Mouse (Mus musculus): ENCODE results near the gene Grm4. TPM values are rescaled to one million over a fixed set of nuclear protein-coding genes. Genes with fewer than 3 reads are reported as not detected.
A peak's percentile ranks its signal among the peaks of the same experiment; 100 is the strongest.

Gene Grm4
- total and polyA plus RNA-seq, 2 experiments from 2014 or later = 10.1 to 34.3 TPM

GRCm38 (mm10) chr17:27556315-27557011 lies 35.3 kb upstream of the Grm4 start, which contains the start of gene Hmga1:
Gene Hmga1, plus strand, starts transcription at chr17:27556497.
- DNase-seq (ENCODE audit: low spot score) (peak; percentile 95), ATAC-seq (peak; percentile 75)
- Histone ChIP-seq H3K27me3 (ENCODE audit: insufficient read depth, low read length) (no peaks in the 10 kb centered on the region), H3K27ac (peak within 1 kb of the TSS; percentile 92), H3K4me1 (ENCODE audit: insufficient read depth, low read length) (peaks cover 15% of the 10 kb centered on the region), H3K9me3 (ENCODE audit: low read length) (no peaks in the 10 kb centered on the region), H3K36me3 (ENCODE audit: insufficient read depth, low read length) (no peaks in the 10 kb centered on the region), H3K4me3 (ENCODE audit: low read length) (peak within 1 kb of the TSS; percentile 89), H3K9ac (replicated peaks; ENCODE audit: low read length) (peak within 1 kb of the TSS; percentile 95), H3K4me2 (ENCODE audit: low read depth, low read length) (peak within 1 kb of the TSS; percentile 88)
- TF ChIP-seq CTCF (IDR thresholded peaks at IDR 0.05; ENCODE audit: low read depth) = no peak
- under 1% methylated on average over 55 of the region's 79 CpGs for WGBS

GRCm38 (mm10) chr17:27555512-27556172 lies 34.4 kb upstream of the Grm4 start:
- no peak for TF ChIP-seq CTCF (IDR thresholded peaks at IDR 0.05; ENCODE audit: low read depth)
- Histone ChIP-seq H3K4me1 (ENCODE audit: insufficient read depth, low read length) (peaks cover 15% of the 10 kb centered on the region), H3K4me2 (ENCODE audit: low read depth, low read length) (peak overlapping the region; percentile 88), H3K4me3 (ENCODE audit: low read length) (peak overlapping the region; percentile 89), H3K27me3 (ENCODE audit: insufficient read depth, low read length) (no peaks in the 10 kb centered on the region), H3K9me3 (ENCODE audit: low read length) (no peaks in the 10 kb centered on the region), H3K27ac (peak overlapping the region; percentile 92; the same call in 1 of the 2 replicates), H3K9ac (replicated peaks; ENCODE audit: low read length) (peak overlapping the region; percentile 19; the same call in 1 of the 2 replicates), H3K36me3 (ENCODE audit: insufficient read depth, low read length) (no peaks in the 10 kb centered on the region)
- DNase-seq (ENCODE audit: low spot score) (peak; percentile 61), ATAC-seq (no peak)
- WGBS = under 1% methylated on average over 48 of the region's 55 CpGs

- no peak for DNase-seq (ENCODE audit: low spot score)
- 2% methylated on average over 29 of the region's 39 CpGs for WGBS
- H3K9ac ChIP-seq (replicated peaks; ENCODE audit: low read length) = peak overlapping the region; percentile 19; the same call in 1 of the 2 replicates
Measured at GRCm38 (mm10) chr17:27555075-27555511, 33.9 kb upstream of the Grm4 start.

GRCm38 (mm10) chr17:27554062-27554960 lies 33.1 kb upstream of the Grm4 start:
- H3K4me1 ChIP-seq (ENCODE audit: insufficient read depth, low read length) = peaks cover 18% of the 10 kb centered on the region
- H3K9ac ChIP-seq (replicated peaks; ENCODE audit: low read length) = no peak overlapping the region
- TF ChIP-seq CTCF (IDR thresholded peaks at IDR 0.05; ENCODE audit: low read depth) = no peak
- no peak for DNase-seq (ENCODE audit: low spot score)
- H3K27me3 ChIP-seq (ENCODE audit: insufficient read depth, low read length) = no peaks in the 10 kb centered on the region
- H3K4me3 ChIP-seq (ENCODE audit: low read length) = no peak overlapping the region
- no peak overlapping the region for H3K27ac ChIP-seq
- H3K4me2 ChIP-seq (ENCODE audit: low read depth, low read length) = no peak overlapping the region; the same call in 1 of the 2 replicates
- H3K36me3 ChIP-seq (ENCODE audit: insufficient read depth, low read length) = no peaks in the 10 kb centered on the region
- 56% methylated on average over 20 of the region's 20 CpGs for WGBS
- H3K9me3 ChIP-seq (ENCODE audit: low read length) = no peaks in the 10 kb centered on the region
- ATAC-seq = no peak

More at GRCm38 (mm10) chr17:27555075-27555511, 33.9 kb upstream of the Grm4 start:
- H3K4me3 ChIP-seq (ENCODE audit: low read length) = peak overlapping the region; percentile 89
- no peak overlapping the region for H3K27ac ChIP-seq
- H3K4me2 ChIP-seq (ENCODE audit: low read depth, low read length) = peak overlapping the region; percentile 88
- no peak for ATAC-seq
- H3K9me3 ChIP-seq (ENCODE audit: low read length) = no peaks in the 10 kb centered on the region
- H3K4me1 ChIP-seq (ENCODE audit: insufficient read depth, low read length) = peaks cover 15% of the 10 kb centered on the region
- H3K36me3 ChIP-seq (ENCODE audit: insufficient read depth, low read length) = no peaks in the 10 kb centered on the region
- no peaks in the 10 kb centered on the region for H3K27me3 ChIP-seq (ENCODE audit: insufficient read depth, low read length)
- TF ChIP-seq CTCF (IDR thresholded peaks at IDR 0.05; ENCODE audit: low read depth) = no peak

GRCm38 (mm10) chr17:27552215-27553201 lies 31.3 kb upstream of the Grm4 start:
- 62% methylated on average over 23 of the region's 23 CpGs for WGBS

More at GRCm38 (mm10) chr17:27552215-27553201, 31.3 kb upstream of the Grm4 start:
- TF ChIP-seq CTCF (IDR thresholded peaks at IDR 0.05; ENCODE audit: low read depth) = no peak
- H3K4me1 ChIP-seq (ENCODE audit: insufficient read depth, low read length) = peaks cover 9% of the 10 kb centered on the region; the same call in 1 of the 2 replicates
- H3K27ac ChIP-seq = no peak overlapping the region
- DNase-seq (ENCODE audit: low spot score) (no peak), ATAC-seq (no peak)
- no peaks in the 10 kb centered on the region for H3K36me3 ChIP-seq (ENCODE audit: insufficient read depth, low read length)
- H3K27me3 ChIP-seq (ENCODE audit: insufficient read depth, low read length) = no peaks in the 10 kb centered on the region
- no peak overlapping the region for H3K4me3 ChIP-seq (ENCODE audit: low read length)
- H3K4me2 ChIP-seq (ENCODE audit: low read depth, low read length) = no peak overlapping the region
- H3K9me3 ChIP-seq (ENCODE audit: low read length) = no peaks in the 10 kb centered on the region
- no peak overlapping the region for H3K9ac ChIP-seq (replicated peaks; ENCODE audit: low read length)

Measured in hindbrain, postnatal 0 days (tissue).